Mouse (Mus musculus) megakaryocyte progenitor cell, adult 5-6 weeks (primary cell): ENCODE results near the gene Hspa1a. TPM values are rescaled to one million over a fixed set of nuclear protein-coding genes. Genes with fewer than 3 reads are reported as not detected.
"Not testable (repeated sequence)": the region's sequence is repeated elsewhere in the genome, so short reads cannot be mapped to it uniquely, and the experiment has no call there.

Experiments
- ATAC-seq: replicated peaks from 2 replicates; pipeline ENCODE4 v1.8.0; 2016; ENCODE audit warnings: mild to moderate bottlenecking, moderate TSS enrichment, inconsistent platforms; ENCODE audit not compliant: poor library complexity
- total RNA-seq, 2 experiments: library from RNA; stranded (forward) in 1 of 2; stranded (reverse) in 1 of 2; fragments of 157-497, 149-512 nt in 1 of 2; fragments of 200-1000 nt in 1 of 2; gene quantifications; 2 replicates each; pipeline versions ENCODE4 v1.2.3 to v1.2.4; 2015 to 2017

Gene Hspa1a
- total RNA-seq (2015) (8.4 and 14.5 TPM in 2 replicates), total RNA-seq (2017) (20.8 and 29.4 TPM in 2 replicates)

GRCm38 (mm10) chr17:34972069-34972749, at the start of gene Hspa1a, which contains the start of gene Hspa1l:
Hspa1a (minus strand) TSS chr17:34972156.
Hspa1l (plus strand) TSS chr17:34972703.
- peak; percentile 93 for ATAC-seq

GRCm38 (mm10) chr17:35021163-35021808, 49.3 kb upstream of the Hspa1a start:
- ATAC-seq = peak; percentile 64

GRCm38 (mm10) chr17:35020551-35020950, 48.6 kb upstream of the Hspa1a start:
- ATAC-seq = no peak

GRCm38 (mm10) chr17:35019894-35020293, 47.9 kb upstream of the Hspa1a start:
- no peak for ATAC-seq

GRCm38 (mm10) chr17:35018171-35018570, 46.2 kb upstream of the Hspa1a start:
- ATAC-seq = no peak

GRCm38 (mm10) chr17:35017706-35018030, 45.7 kb upstream of the Hspa1a start:
- no peak for ATAC-seq

- no peak for ATAC-seq
Measured at GRCm38 (mm10) chr17:35016791-35017705, 45.1 kb upstream of the Hspa1a start.

GRCm38 (mm10) chr17:35016376-35016775, 44.4 kb upstream of the Hspa1a start, which contains the start of gene Vwa7:
Vwa7 (plus strand) TSS chr17:35016579.
- peak; percentile 49 for ATAC-seq

- ATAC-seq = no peak
Measured at GRCm38 (mm10) chr17:35015296-35015695, 43.3 kb upstream of the Hspa1a start.

GRCm38 (mm10) chr17:35013221-35013620, 41.3 kb upstream of the Hspa1a start:
- no peak for ATAC-seq

- no peak for ATAC-seq
Measured at GRCm38 (mm10) chr17:35012430-35012829, 40.5 kb upstream of the Hspa1a start.

- ATAC-seq = no peak
Measured at GRCm38 (mm10) chr17:35011440-35011839, 39.5 kb upstream of the Hspa1a start.

GRCm38 (mm10) chr17:35009586-35009985, 37.6 kb upstream of the Hspa1a start:
- ATAC-seq = no peak

- ATAC-seq = 0 out of 2 replicates have a peak, but pooled peaks have one; percentile 42
Measured at GRCm38 (mm10) chr17:35007387-35007991, 35.5 kb upstream of the Hspa1a start.

- ATAC-seq = not testable (repeated sequence)
Measured at GRCm38 (mm10) chr17:35005902-35006301, 33.9 kb upstream of the Hspa1a start.

GRCm38 (mm10) chr17:35005158-35005557, 33.2 kb upstream of the Hspa1a start:
- no peak for ATAC-seq

GRCm38 (mm10) chr17:35004075-35004717, 32.2 kb upstream of the Hspa1a start:
- ATAC-seq = no peak

- ATAC-seq = no peak
Measured at GRCm38 (mm10) chr17:35003022-35003838, 31.3 kb upstream of the Hspa1a start.

GRCm38 (mm10) chr17:35002153-35002865, 30.4 kb upstream of the Hspa1a start:
- ATAC-seq = peak; percentile 42
